In the genomic region with DNA sequence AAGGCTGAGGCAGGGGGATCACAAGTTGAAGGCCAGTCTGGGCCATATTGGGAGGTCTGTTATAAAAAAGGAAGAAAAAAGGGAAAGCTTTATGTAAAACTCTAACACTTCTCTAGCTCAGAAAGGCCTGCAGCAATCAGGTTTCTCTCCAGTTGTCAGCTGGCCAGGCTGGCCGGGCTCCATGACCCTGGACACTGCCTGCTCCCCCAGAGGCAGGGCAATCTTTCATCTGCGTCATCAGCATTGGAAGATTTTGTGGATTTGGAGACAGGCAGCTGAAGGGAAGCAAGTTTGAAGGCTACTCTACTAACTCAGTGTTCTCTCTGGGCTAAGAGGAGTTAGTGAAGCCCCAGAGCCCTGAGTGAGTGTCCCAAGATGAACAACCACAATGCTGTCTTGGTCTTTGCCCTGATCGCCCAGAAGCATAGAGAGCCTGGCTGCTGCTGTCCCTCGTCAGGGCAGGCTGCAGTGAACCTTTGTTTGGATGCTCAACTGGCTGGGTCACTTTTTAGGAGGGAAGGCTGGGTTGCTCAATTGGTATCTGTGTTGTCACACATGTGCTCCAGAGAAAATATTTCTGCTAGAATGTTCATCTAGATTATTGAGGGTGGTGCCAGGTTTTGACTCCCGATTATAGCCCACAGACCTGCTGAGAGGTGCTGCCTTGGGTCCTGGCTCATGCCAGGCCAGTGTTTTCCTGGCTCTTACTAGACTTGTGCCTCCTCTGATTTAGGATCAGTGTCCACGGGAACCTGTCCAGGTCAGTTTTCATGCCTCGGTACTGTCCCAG, we compare ENCODE assay signal across 12 mouse cellular contexts. TPM values are rescaled to one million over a fixed set of nuclear protein-coding genes. Genes with fewer than 3 reads are reported as not detected.
A peak's percentile ranks its signal among the peaks of the same experiment; 100 is the strongest.
DNase-seq lines count a peak whose midpoint lies in the region; ATAC-seq and TF ChIP-seq lines count a peak whose summit lies in the region.
"Had no signal": no experiment of that assay in that cellular context is flagged by ENCODE, and none has a peak within 500 bp of the region (broad histone marks: within the 10 kb centered on the region; RNA-seq: fewer than 3 reads in every experiment).

No protein-coding gene starts in this region.

- H3K4me3 ChIP-seq in brown adipose tissue, adult 24 weeks (ENCODE audit: insufficient read depth, low read depth, low read length): no peak overlapping the region
- H3K4me3 ChIP-seq in stomach, postnatal 0 days (ENCODE audit: low read depth, low read length): no peak overlapping the region
- no peak overlapping the region for H3K4me3 ChIP-seq in embryonic facial prominence, embryonic 10.5 days
- no peak overlapping the region for H3K4me3 ChIP-seq in midbrain, embryonic 11.5 days (ENCODE audit: low read depth, low read length)
- H3K4me3 ChIP-seq: embryonic facial prominence, embryonic 13.5 days; hindbrain, embryonic 13.5 days; liver, embryonic 15.5 days had no signal

- peak; percentile 57 for DNase-seq in lung, postnatal 10 days
- no peak for DNase-seq in lung, postnatal 25 days (ENCODE audit: low spot score)
- DNase-seq in kidney, adult 8-10 months: peak; percentile 64 to 70
- DNase-seq in stomach, postnatal 0 days (ENCODE audit: low spot score): no peak
- DNase-seq in right cerebral cortex, postnatal 4 days: no peak
- no peak for DNase-seq in embryonic facial prominence, embryonic 10.5 days (ENCODE audit: low spot score)
- no peak for DNase-seq in midbrain, embryonic 11.5 days (ENCODE audit: low spot score, missing footprints)
- DNase-seq: layer of hippocampus, postnatal 36 days had no signal

- H3K9ac ChIP-seq in stomach, postnatal 0 days (ENCODE audit: low read length): no peak overlapping the region
- H3K9ac ChIP-seq in midbrain, embryonic 11.5 days (ENCODE audit: low read length): no peak overlapping the region
- H3K9ac ChIP-seq: embryonic facial prominence, embryonic 13.5 days; hindbrain, embryonic 13.5 days; liver, embryonic 15.5 days had no signal

- ATAC-seq in stomach, postnatal 0 days (ENCODE audit: low FRiP score, low TSS enrichment): no peak
- no peak for ATAC-seq in midbrain, embryonic 11.5 days (ENCODE audit: low FRiP score)

- no peak overlapping the region for H3K4me2 ChIP-seq in stomach, postnatal 0 days (replicated peaks; ENCODE audit: low read depth)
- H3K4me2 ChIP-seq in midbrain, embryonic 11.5 days: no peak overlapping the region
- H3K4me2 ChIP-seq: embryonic facial prominence, embryonic 13.5 days; hindbrain, embryonic 13.5 days; liver, embryonic 15.5 days had no signal

- H3K9me3 ChIP-seq in stomach, postnatal 0 days (ENCODE audit: control insufficient read depth, low read length): no peaks in the 10 kb centered on the region
- no peaks in the 10 kb centered on the region for H3K9me3 ChIP-seq in embryonic facial prominence, embryonic 10.5 days
- no peaks in the 10 kb centered on the region for H3K9me3 ChIP-seq in midbrain, embryonic 11.5 days (ENCODE audit: control insufficient read depth, low read length)
- H3K9me3 ChIP-seq: embryonic facial prominence, embryonic 13.5 days; hindbrain, embryonic 13.5 days; liver, embryonic 15.5 days had no signal

- peaks cover 21% of the 10 kb centered on the region for H3K4me1 ChIP-seq in brown adipose tissue, adult 24 weeks (ENCODE audit: control insufficient read depth, insufficient read depth, insufficient read length, low read length)
- H3K4me1 ChIP-seq in stomach, postnatal 0 days (replicated peaks; ENCODE audit: control insufficient read depth, insufficient read depth): no peaks in the 10 kb centered on the region
- no peaks in the 10 kb centered on the region for H3K4me1 ChIP-seq in embryonic facial prominence, embryonic 10.5 days
- no peaks in the 10 kb centered on the region for H3K4me1 ChIP-seq in midbrain, embryonic 11.5 days (ENCODE audit: control insufficient read depth, insufficient read depth, low read length)
- H3K4me1 ChIP-seq: embryonic facial prominence, embryonic 13.5 days; hindbrain, embryonic 13.5 days had no signal

- H3K27ac ChIP-seq in brown adipose tissue, adult 24 weeks (replicated peaks; ENCODE audit: low read depth, low read length): peak overlapping the region; percentile 52
- H3K27ac ChIP-seq in stomach, postnatal 0 days (replicated peaks): 0 out of 2 replicates have a peak overlapping the region, but pooled peaks have one; percentile 24
- no peak overlapping the region for H3K27ac ChIP-seq in embryonic facial prominence, embryonic 10.5 days (replicated peaks)
- H3K27ac ChIP-seq in midbrain, embryonic 11.5 days (ENCODE audit: low read depth, low read length): no peak overlapping the region
- H3K27ac ChIP-seq: embryonic facial prominence, embryonic 13.5 days; hindbrain, embryonic 13.5 days; liver, embryonic 15.5 days had no signal

- no peaks in the 10 kb centered on the region for H3K27me3 ChIP-seq in stomach, postnatal 0 days (ENCODE audit: control insufficient read depth, insufficient read depth, low read length)
- no peaks in the 10 kb centered on the region for H3K27me3 ChIP-seq in embryonic facial prominence, embryonic 10.5 days (replicated peaks; ENCODE audit: low read depth, poor library complexity, severe bottlenecking)
- H3K27me3 ChIP-seq in midbrain, embryonic 11.5 days (ENCODE audit: control insufficient read depth, insufficient read depth, low read length): no peaks in the 10 kb centered on the region
- H3K27me3 ChIP-seq: embryonic facial prominence, embryonic 13.5 days; hindbrain, embryonic 13.5 days; liver, embryonic 15.5 days had no signal

- 0 out of 2 replicates have a peak, but pooled peaks cover 9% of the 10 kb centered on the region for H3K36me3 ChIP-seq in stomach, postnatal 0 days (ENCODE audit: control insufficient read depth, insufficient read depth, low read length)
- H3K36me3 ChIP-seq in embryonic facial prominence, embryonic 10.5 days (replicated peaks): peaks cover 78% of the 10 kb centered on the region
- H3K36me3 ChIP-seq in midbrain, embryonic 11.5 days (ENCODE audit: control insufficient read depth, insufficient read depth, low read length): 0 out of 2 replicates have a peak, but pooled peaks cover 3% of the 10 kb centered on the region

- no peak for TF ChIP-seq EP300 in stomach, postnatal 0 days (optimal IDR thresholded peaks at IDR 0.05)

- WGBS in stomach, postnatal 0 days: 69% methylated on average over 7 of the region's 7 CpGs
- WGBS in embryonic facial prominence, embryonic 10.5 days: 87% methylated on average over 7 of the region's 7 CpGs
- 91% methylated on average over 7 of the region's 7 CpGs for WGBS in midbrain, embryonic 11.5 days

- no peak for TF ChIP-seq CTCF in stomach, postnatal 0 days (IDR thresholded peaks at IDR 0.05; ENCODE audit: low read depth)

RNA-seq across cellular contexts. Expression of a gene that starts 16.4 kb away (rescaled TPM):
- polyA plus RNA-seq in brown adipose tissue, adult 24 weeks (2012; ENCODE audit: insufficient read depth, insufficient read length, missing spikeins): 147 and 155 TPM in 2 replicates
- polyA plus RNA-seq in stomach, postnatal 0 days (2015; fragmentation: Nextera tagmentation; extraction: Ambion mirVana): 75.2 and 78.4 TPM in 2 replicates
- polyA plus RNA-seq in embryonic facial prominence, embryonic 10.5 days (2016; fragmentation: Nextera tagmentation; extraction: Ambion mirVana): 108 and 109 TPM in 2 replicates
- polyA plus RNA-seq in midbrain, embryonic 11.5 days (2014; fragmentation: Nextera tagmentation; extraction: Ambion mirVana): 98.3 and 99.8 TPM in 2 replicates

RNA-seq across cellular contexts. Expression of a gene that starts 22.7 kb away (rescaled TPM):
- polyA plus RNA-seq in brown adipose tissue, adult 24 weeks (2012; ENCODE audit: insufficient read depth, insufficient read length, missing spikeins): 7.0 and 9.4 TPM in 2 replicates
- polyA plus RNA-seq in stomach, postnatal 0 days (2015; fragmentation: Nextera tagmentation; extraction: Ambion mirVana): 3.2 and 3.8 TPM in 2 replicates
- 13.5 and 13.7 TPM in 2 replicates for polyA plus RNA-seq in embryonic facial prominence, embryonic 10.5 days (2016; fragmentation: Nextera tagmentation; extraction: Ambion mirVana)
- 18.0 and 18.1 TPM in 2 replicates for polyA plus RNA-seq in midbrain, embryonic 11.5 days (2014; fragmentation: Nextera tagmentation; extraction: Ambion mirVana)

RNA-seq across cellular contexts. Expression of a gene that starts 46.1 kb away (rescaled TPM):
- 32.4 and 37.9 TPM in 2 replicates for polyA plus RNA-seq in brown adipose tissue, adult 24 weeks (2012; ENCODE audit: insufficient read depth, insufficient read length, missing spikeins)
- polyA plus RNA-seq in stomach, postnatal 0 days (2015; fragmentation: Nextera tagmentation; extraction: Ambion mirVana): 39.5 and 46.9 TPM in 2 replicates
- polyA plus RNA-seq in embryonic facial prominence, embryonic 10.5 days (2016; fragmentation: Nextera tagmentation; extraction: Ambion mirVana): 77.7 and 79.9 TPM in 2 replicates
- polyA plus RNA-seq in midbrain, embryonic 11.5 days (2014; fragmentation: Nextera tagmentation; extraction: Ambion mirVana): 72.9 and 83.6 TPM in 2 replicates

Comparison
In these comparisons a context has a peak if more than half of its experiments do, and no peak if none do; other contexts are left out.
1. DNase-seq: peak in lung, postnatal 10 days (single experiment) and kidney, adult 8-10 months (2 of 2); none in lung, postnatal 25 days (single experiment), stomach, postnatal 0 days (single experiment), right cerebral cortex, postnatal 4 days (single experiment), embryonic facial prominence, embryonic 10.5 days (single experiment) and midbrain, embryonic 11.5 days (single experiment).
2. H3K27ac ChIP-seq: peak in brown adipose tissue, adult 24 weeks (single experiment) and stomach, postnatal 0 days (single experiment); none in embryonic facial prominence, embryonic 10.5 days (single experiment) and midbrain, embryonic 11.5 days (single experiment).